Mouse (Mus musculus) kidney, adult 11 months (tissue): ENCODE results near the gene Stam.
"Not testable (repeated sequence)": the region's sequence is repeated elsewhere in the genome, so short reads cannot be mapped to it uniquely, and the experiment has no call there.

Source experiments
- DNase-seq: peaks from one replicate; pipeline ENCODE4 v3.0.0; 2022

Gene Stam

GRCm38 (mm10) chr2:14073362-14074220 lies at the start of gene Stam:
Stam (plus strand) TSS chr2:14074098.
- DNase-seq = peak; percentile 91

- DNase-seq = no peak
Measured at GRCm38 (mm10) chr2:14041249-14041648, 32.6 kb upstream of the Stam start.

- DNase-seq = no peak
Measured at GRCm38 (mm10) chr2:14043011-14043410, 30.9 kb upstream of the Stam start.

- DNase-seq = no peak
Measured at GRCm38 (mm10) chr2:14043577-14044170, 30.2 kb upstream of the Stam start.

DNA sequence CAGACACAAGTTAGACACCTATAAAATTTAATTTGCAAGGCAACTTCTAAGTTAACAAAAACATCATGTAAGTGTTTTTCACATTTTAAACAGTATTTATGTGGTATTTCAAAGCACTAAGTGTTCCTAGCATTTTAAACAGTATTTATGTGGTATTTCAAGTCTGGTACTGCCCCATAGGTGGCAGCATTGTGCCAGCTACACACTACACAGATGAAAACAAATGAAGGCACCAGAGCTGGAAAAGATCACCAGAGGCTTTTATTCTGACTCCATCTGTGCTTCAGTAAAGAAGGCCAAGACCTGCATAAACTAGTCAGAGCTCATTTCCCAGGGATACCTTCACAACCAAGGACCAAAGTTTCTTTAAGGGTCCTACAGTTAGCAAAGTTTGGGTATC lies 25.5 kb upstream of the Stam start:
- DNase-seq = peak; percentile 58

- DNase-seq = no peak
Measured at GRCm38 (mm10) chr2:14048808-14049207, 25.1 kb upstream of the Stam start.

DNA sequence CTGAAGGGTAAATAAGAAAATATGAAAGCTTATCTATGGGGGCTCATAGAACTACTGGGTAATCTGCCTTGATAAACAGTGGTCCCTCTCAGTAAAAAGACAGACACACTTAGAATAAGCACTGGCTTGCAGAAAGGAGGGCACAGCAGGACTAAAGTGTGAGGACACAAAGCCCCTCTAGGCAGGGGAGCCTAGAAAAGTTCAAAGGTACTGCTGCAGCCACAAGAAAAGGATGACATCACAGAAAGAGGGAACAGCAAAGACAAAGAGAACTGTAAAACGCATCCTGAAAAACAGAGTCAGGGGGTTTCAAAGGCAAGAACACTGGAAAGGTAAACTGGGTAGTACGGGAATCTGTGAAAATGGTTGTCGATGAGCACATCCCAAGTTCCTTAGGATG lies 20.3 kb upstream of the Stam start:
- DNase-seq = no peak

- DNase-seq = no peak
Measured at GRCm38 (mm10) chr2:14054163-14054562, 19.7 kb upstream of the Stam start.

DNA sequence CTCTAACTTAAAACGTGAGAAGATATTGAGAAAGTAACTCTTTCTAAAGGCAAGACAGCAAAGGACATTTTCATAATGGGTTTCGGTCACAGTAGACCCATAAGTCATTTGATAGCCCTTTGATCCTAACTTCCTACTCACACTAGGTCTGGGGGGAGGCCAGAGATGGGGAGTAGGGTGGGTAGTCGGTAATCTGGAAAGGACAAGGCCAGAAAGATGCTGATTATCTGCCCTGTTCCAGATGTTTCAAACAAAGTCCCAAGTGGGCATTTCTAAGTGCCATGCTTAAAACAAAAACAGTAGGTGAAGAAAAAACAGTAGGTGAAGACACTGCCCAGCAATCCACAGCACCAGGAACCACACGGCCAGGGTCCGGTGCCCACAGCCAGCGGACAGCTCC lies 19.2 kb upstream of the Stam start:
- DNase-seq = no peak

GRCm38 (mm10) chr2:14055168-14055565 lies 18.7 kb upstream of the Stam start:
- peak; percentile 47 for DNase-seq

GRCm38 (mm10) chr2:14055566-14056331 lies 18.1 kb upstream of the Stam start, which contains the start of gene Hacd1:
Hacd1 (minus strand) TSS chr2:14056135.
- peak; percentile 74 for DNase-seq

DNA sequence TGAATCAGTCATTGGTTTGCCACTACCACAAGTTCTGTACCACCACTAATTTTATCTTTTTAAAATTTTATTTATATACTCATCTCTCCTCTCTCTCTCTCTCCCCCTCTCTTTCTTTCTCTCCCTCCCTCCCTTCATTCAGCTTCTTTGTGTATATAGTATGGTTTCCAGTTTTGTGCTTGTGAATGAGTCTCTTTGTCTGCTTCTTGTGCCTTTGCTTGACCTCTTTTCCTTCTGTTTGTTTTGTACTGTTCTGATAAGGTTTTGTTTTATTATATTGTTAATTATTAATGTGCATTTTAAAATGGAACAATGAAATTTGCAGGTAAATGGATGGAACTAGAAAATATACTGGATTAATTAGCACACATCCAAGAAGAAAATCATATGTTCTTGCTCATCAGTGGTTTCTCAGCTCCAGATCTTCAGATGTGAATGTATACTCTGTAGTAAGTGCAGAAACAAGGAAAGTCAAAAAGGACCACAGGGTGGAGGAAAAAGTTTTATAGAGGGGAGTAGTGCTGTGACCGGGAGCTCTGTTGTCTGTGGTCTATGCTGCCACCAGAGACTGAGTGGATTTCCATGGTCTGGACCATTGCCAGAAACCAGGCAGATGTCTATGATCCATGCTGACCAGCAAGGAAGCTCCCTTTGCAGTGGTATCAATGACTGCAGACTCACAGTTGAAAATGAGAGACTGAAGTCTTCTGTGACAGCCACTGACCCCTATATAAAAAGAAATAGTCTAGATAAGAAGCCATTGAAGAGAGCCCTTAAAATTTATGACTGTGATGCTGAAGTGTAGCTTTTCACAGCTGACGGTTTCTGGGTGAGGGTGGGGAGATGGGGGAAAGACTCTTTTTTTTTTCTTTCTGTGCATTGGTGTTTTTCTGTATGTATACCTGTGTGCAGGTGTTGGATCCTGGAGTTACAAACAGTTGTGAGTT lies 7.9 kb upstream of the Stam start:
- DNase-seq = no peak

DNA sequence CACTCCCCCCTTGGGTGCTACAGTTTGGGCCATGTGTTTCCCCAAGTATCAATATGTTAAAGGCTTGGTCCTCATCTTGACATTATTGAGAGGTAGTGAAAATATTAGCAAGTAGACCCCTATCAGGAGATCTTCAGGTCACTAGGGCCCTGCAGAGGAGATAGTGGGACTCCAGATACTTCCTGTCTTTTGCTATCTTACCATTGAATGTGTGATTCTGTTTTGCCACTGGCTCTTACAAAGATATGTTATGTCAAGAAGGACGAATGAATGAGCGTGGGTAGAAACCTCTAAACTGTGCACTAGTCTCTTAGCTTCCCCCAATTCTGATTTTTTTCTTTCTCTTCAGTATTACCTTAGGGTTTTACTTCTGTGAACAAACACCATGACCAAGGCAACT lies 4.9 kb upstream of the Stam start:
- no peak for DNase-seq

- DNase-seq = no peak
Measured at GRCm38 (mm10) chr2:14070466-14070865, 3.4 kb upstream of the Stam start.

DNA sequence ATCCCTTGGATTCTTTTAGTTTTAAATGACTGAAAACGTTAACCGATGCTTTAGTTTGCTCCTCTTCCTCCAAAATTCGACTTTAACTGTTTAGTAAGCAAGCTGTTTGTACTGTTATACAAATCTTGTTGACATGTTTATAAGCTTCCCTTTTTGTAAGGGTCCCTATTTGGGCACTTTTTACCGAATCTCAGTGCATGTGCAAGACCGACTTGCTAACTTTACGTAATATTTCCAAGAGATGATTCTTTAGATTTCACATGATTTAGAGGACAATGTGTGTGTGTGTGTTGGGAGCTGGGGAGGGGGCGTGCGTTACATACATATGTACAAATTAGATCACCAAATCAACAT lies 913 bp upstream of the Stam start:
- no peak for DNase-seq

DNA sequence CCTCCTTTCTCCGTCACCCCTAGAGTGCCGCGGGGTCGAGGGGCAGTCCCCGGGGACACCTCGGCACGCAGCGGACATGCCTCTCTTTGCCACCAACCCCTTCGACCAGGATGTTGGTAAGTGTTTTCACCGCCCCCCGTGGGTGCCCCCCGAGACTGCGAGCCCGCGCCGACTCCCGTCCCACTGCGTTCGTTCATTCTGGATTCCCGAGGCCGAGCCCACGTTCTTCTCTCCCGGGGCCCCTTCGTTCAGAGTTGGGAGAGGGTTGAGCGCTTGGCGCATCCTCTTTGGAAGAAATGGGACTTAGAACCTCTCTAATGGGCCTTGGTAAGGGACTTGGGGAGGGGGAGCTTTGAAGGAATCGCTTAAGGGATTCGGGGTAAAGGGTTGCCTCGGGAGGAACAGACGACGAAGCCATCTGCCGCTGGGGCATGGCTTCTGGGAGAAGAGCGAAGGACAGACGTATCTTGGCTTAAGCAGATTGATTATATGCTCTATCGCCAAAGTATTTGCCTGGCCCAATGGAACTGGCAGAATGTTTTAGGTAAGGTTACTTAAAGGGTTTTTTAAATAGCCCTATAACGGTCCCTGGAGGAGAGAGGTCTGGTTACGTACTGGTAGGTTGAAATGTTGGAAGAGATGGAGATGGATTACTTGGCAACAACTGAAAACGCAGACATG lies 463 bp downstream of the Stam start:
- DNase-seq = no peak

GRCm38 (mm10) chr2:14078527-14078926 lies 4.6 kb downstream of the Stam start:
- DNase-seq = not testable (repeated sequence)

DNA sequence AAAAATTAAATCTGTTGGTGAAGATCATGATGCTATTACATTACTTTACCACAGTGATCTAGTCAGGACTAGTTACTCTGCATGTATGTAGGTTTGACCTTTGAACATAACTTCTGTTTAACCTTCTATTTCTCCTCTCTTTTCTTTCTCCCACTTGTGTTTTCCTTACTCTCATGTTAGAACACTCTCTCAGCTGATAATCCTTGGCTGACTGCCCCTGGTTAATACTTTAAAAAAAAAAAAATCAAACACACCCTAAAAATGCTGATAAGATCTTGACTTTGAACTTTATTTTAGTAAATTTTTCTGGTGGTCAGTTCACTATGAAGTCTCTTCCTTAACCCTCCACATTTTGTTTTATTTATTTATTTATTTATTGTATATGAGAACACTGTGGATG lies 26.6 kb downstream of the Stam start:
- DNase-seq = no peak

GRCm38 (mm10) chr2:14102603-14103002 lies 28.7 kb downstream of the Stam start:
- DNase-seq = no peak

DNA sequence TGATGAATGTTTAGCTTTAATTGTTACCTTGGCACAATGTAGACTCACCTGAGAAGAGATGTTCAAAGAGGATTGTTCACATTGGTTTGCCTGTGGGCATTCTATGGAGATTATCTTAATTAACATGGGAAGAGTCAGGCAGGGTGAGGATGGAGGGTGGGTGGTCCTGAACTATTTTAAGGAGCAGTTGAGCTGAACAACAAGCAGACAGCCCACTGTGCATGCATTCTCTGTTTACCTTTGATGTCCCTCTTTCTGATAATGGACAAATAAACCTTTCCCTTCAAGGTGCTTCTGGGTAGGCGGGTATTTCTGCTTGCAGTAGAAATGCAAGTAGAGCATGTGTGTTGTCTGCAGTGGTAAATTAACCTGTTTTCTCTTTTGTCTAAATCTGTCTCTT lies 30.0 kb downstream of the Stam start:
- no peak for DNase-seq

DNA sequence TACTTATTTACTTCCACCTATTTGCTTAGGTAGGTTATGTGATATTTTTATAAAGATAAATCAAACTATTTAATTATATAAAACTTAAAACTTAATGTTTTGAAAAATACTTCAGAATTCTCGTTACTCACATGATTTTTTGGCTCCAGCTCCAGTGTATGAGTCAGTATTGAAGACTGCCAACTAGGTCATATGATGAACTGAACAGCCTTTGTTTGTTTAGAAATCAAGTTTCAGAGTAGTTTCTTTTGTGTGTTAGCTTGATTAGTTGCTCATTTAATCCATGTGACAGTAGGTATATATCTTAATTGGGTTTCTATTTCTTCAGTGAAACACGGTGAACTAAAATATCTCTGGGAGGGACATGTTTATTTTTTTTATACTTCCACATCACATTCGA lies 33.8 kb downstream of the Stam start:
- no peak for DNase-seq

DNA sequence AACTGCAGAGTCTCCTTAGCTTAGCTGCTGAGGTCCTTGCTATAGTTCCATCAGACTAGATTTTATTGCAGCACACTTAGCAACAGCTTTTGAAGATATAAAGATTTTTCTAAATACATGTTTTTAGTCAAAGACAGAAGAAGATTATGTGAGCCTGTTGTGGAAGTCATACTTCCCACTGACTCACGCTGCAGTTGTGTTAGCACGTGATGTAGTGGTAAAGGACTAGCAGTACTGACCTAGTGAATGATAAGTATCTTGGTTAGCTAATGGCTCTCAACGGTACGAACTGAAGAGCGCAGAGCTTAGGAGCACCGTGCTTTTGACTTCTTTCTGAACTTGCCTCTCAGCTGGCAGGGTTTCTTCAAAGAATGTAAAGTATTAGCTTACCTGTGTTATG lies 52.5 kb downstream of the Stam start:
- DNase-seq = no peak
